Mouse (Mus musculus): ENCODE results near the gene Allc. TPM values are rescaled to one million over a fixed set of nuclear protein-coding genes. Genes with fewer than 3 reads are reported as not detected.

Allc gene
- polyA plus RNA-seq, 1 experiment from 2014 or later: not detected

DNA sequence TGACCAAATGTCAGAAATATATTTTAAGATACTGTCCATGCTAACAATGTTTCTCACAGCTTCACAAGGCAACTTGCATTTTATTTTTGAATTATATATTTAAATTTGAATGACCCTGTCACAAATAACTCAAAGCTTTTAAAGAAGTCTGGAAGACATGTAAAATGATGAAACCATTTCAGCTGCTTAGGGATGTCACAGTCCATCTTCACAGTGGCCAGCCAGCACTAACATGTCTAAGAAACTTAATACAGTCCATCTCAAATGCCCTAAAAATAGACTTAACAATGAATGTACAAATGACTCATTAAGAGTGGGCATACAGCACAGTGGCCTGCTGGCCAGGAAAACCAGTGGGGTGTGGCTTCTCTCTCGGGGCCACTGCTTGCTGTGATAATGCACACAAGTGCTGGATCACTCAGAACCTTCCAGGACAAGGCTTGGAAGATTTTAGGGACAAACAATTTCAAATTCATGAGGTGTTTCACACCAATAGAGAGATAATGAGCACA, 68.0 kb downstream of the Allc start:
- H3K27ac ChIP-seq (ENCODE audit: low read depth): no peak overlapping the region

DNA sequence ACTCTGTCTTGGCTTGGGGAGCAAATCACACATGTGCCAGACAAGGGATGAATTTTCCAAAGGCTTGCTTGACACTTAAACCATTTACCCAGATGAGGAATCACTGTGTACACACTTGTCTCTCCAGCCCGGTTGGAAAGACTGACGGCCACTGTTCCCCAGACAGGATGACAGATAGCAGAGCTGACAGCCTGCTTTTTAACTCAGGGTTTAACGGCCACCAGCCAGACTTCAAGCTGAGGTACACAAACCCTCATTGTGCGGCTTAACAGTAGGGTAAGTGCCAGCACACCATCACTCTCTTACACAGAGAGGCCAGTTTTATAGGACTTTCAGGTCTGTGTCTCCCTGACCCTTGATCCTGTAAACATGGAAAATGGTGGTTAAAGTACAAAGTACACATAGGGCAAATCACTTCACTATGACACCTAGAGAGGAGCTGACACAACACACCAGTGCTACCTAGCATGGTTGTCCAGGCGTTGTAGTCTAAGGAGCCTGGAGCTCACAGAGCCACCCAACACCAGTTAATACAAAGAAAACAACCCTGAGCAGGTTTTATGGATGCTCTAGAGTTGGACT, 72.5 kb downstream of the Allc start:
- Histone ChIP-seq H3K36me3 (replicated peaks; ENCODE audit: insufficient read depth, low read length) (no peaks in the 10 kb centered on the region), H3K4me1 (ENCODE audit: insufficient read depth) (no peaks in the 10 kb centered on the region; the same call in 1 of the 2 replicates), H3K4me2 (ENCODE audit: low read depth, low read length) (no peak overlapping the region), H3K27ac (ENCODE audit: low read depth) (peak overlapping the region; percentile 76), H3K27me3 (ENCODE audit: insufficient read depth, low read length) (no peaks in the 10 kb centered on the region), H3K9ac (replicated peaks) (no peak overlapping the region), H3K9me3 (ENCODE audit: low read length) (no peaks in the 10 kb centered on the region), H3K4me3 (ENCODE audit: low read depth, low read length) (no peak overlapping the region)
- ATAC-seq (peak; percentile 97), DNase-seq (no peak)
- TF ChIP-seq CTCF (IDR thresholded peaks at IDR 0.05; ENCODE audit: low read depth) (no peak), EP300 (IDR thresholded peaks at IDR 0.05; ENCODE audit: low read depth) (no peak)
- 31% methylated on average over 5 of the region's 5 CpGs for WGBS (ENCODE audit: insufficient replicate concordance)

More for the DNA sequence above, 68.0 kb downstream of the Allc start:
- Histone ChIP-seq H3K27me3 (ENCODE audit: insufficient read depth, low read length) (no peaks in the 10 kb centered on the region), H3K4me3 (ENCODE audit: low read depth, low read length) (no peak overlapping the region), H3K4me1 (ENCODE audit: insufficient read depth) (no peaks in the 10 kb centered on the region; the same call in 1 of the 2 replicates), H3K9me3 (ENCODE audit: low read length) (no peaks in the 10 kb centered on the region), H3K4me2 (ENCODE audit: low read depth, low read length) (no peak overlapping the region), H3K9ac (replicated peaks) (no peak overlapping the region), H3K36me3 (replicated peaks; ENCODE audit: insufficient read depth, low read length) (no peaks in the 10 kb centered on the region)
- WGBS (ENCODE audit: insufficient replicate concordance): 43% methylated on average over 1 of the region's 1 CpGs
- no peak for TF ChIP-seq EP300 (IDR thresholded peaks at IDR 0.05; ENCODE audit: low read depth)
- no peak for TF ChIP-seq CTCF (IDR thresholded peaks at IDR 0.05; ENCODE audit: low read depth)
- ATAC-seq: no peak
- DNase-seq: no peak

Other genes starting within 250 kb of the Allc start
- gene Dcdc2c, start 30.1 kb downstream of the Allc start, polyA plus RNA-seq (2015; fragmentation: Nextera tagmentation; extraction: Ambion mirVana): 0.07 TPM in 1 of 2 replicates, not detected in the other
- gene Colec11, start 40.9 kb upstream of the Allc start, polyA plus RNA-seq (2015; fragmentation: Nextera tagmentation; extraction: Ambion mirVana): 37.9 and 41.0 TPM in 2 replicates
- 493 and 504 TPM in 2 replicates for gene Rps7, start 53.4 kb upstream of the Allc start, polyA plus RNA-seq (2015; fragmentation: Nextera tagmentation; extraction: Ambion mirVana)
- gene Rnaseh1, start 67.1 kb upstream of the Allc start, polyA plus RNA-seq (2015; fragmentation: Nextera tagmentation; extraction: Ambion mirVana): 9.6 and 10.4 TPM in 2 replicates
- gene Adi1, start 92.7 kb upstream of the Allc start, polyA plus RNA-seq (2015; fragmentation: Nextera tagmentation; extraction: Ambion mirVana): 91.6 and 104 TPM in 2 replicates
- gene Trappc12, start 167.9 kb upstream of the Allc start, polyA plus RNA-seq (2015; fragmentation: Nextera tagmentation; extraction: Ambion mirVana): 10.6 and 11.2 TPM in 2 replicates
- 15.5 and 16.7 TPM in 2 replicates for gene Eipr1, start 169.3 kb upstream of the Allc start, polyA plus RNA-seq (2015; fragmentation: Nextera tagmentation; extraction: Ambion mirVana)

Measured in liver, postnatal 0 days (tissue).